Mouse (Mus musculus) stomach, postnatal 0 days (tissue): ENCODE data around the gene Nme2. TPM values are rescaled to one million over a fixed set of nuclear protein-coding genes. Genes with fewer than 3 reads are reported as not detected.

Experiments used
- ATAC-seq: fragments of 200-750 bp; cut with Nextera tagmentation; 2 replicates; pipeline ENCODE4 v1.8.0; 2017; ENCODE audit not compliant: low FRiP score, low TSS enrichment
- DNase-seq: peaks from one replicate; pipeline ENCODE4 v3.0.0-alpha.2; 2016; ENCODE audit warnings: low spot score
- H3K27ac ChIP-seq: fragments of 300-500 bp; sonication (generic); replicated peaks from 2 replicates; pipeline ENCODE4 v1.5.1; 2014; ENCODE audit warnings: mild to moderate bottlenecking, control low read depth
- H3K27me3 ChIP-seq: fragments of 300-500 bp; sonication (generic); 2 replicates; pipeline ENCODE4 v1.6.1; 2014; ENCODE audit warnings: low read length; ENCODE audit not compliant: control insufficient read depth, insufficient read depth
- H3K36me3 ChIP-seq: fragments of 300-500 bp; sonication (generic); 2 replicates; pipeline ENCODE4 v1.6.1; 2014; ENCODE audit warnings: low read length, mixed read lengths; ENCODE audit not compliant: control insufficient read depth, insufficient read depth
- H3K4me1 ChIP-seq: fragments of 300-500 bp; sonication (generic); replicated peaks from 2 replicates; pipeline ENCODE4 v1.6.1; 2014; ENCODE audit warnings: antibody characterized with exemption; ENCODE audit not compliant: control insufficient read depth, insufficient read depth
- H3K4me2 ChIP-seq: fragments of 300-500 bp; sonication (generic); replicated peaks from 2 replicates; pipeline ENCODE4 v1.6.1; 2014; ENCODE audit warnings: low read depth, mild to moderate bottlenecking, control low read depth, moderate library complexity
- H3K4me3 ChIP-seq: fragments of 300-500 bp; sonication (generic); 2 replicates; pipeline ENCODE4 v1.5.1; 2014; ENCODE audit warnings: low read depth, low read length, control low read depth
- H3K9ac ChIP-seq: fragments of 300-500 bp; sonication (generic); 2 replicates; pipeline ENCODE4 v1.6.1; 2014; ENCODE audit warnings: mild to moderate bottlenecking, low read length, control low read depth, mixed read lengths
- H3K9me3 ChIP-seq: fragments of 300-500 bp; sonication (generic); 2 replicates; pipeline ENCODE4 v1.6.1; 2016; ENCODE audit warnings: low read length; ENCODE audit not compliant: control insufficient read depth
- CTCF ChIP-seq: IDR thresholded peaks from 2 replicates; pipeline ENCODE4 v1.5.1; 2016; ENCODE audit warnings: antibody characterized with exemption, low read depth, mild to moderate bottlenecking, moderate library complexity
- EP300 ChIP-seq: optimal IDR thresholded peaks from 2 replicates; pipeline ENCODE3; 2016; ENCODE audit warnings: antibody characterized with exemption
- WGBS: fragments of 180-500 bp; shearing (Covaris S2); extraction: QIAGEN DNeasy Blood & Tissue Kit; methylation state at CpG from one replicate; pipeline ENCODE4 v1.1.7; 2014; 5-methylcytosine and 5-hydroxymethylcytosine counted together
- polyA plus RNA-seq: library from polyadenylated mRNA; unstranded; fragments of >200 nt; fragmentation: Nextera tagmentation; extraction: Ambion mirVana; gene quantifications from 2 replicates; pipeline ENCODE4 v1.2.1, GENCODE M21; 2015

Gene Nme2
- polyA plus RNA-seq, 1 experiment from 2014 or later = 433 TPM

DNA sequence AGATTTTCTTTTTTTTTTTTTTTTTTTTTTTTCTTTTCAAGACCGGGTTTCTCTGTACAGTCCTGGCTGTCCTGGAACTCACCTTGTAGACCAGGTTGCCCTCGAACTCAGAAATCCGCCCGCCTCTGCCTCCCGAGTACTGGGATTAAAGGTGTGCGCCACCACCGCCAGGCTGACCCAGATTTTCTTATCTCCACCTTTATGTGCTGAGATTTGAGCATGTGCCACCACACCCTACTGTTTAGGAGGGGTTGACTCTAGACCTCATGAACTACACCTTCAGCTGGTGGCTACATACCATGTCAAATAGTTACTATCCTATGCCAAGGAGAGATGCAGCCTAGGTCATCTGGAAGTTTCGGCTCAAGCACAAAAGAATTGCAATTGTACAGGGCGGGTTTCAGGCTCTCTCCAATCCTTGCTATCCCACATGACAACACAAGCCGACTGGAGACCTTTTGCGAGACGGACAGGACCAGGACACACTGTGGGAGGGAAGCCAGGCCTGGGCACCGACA, 1.3 kb downstream of the Nme2 start:
- peak overlapping the region; percentile 66 for H3K9ac ChIP-seq
- H3K4me1 ChIP-seq = 0 out of 2 replicates have a peak, but pooled peaks cover 6% of the 10 kb centered on the region
- TF ChIP-seq CTCF (no peak), EP300 (no peak)
- peak; percentile 35 for DNase-seq
- H3K4me3 ChIP-seq = peak overlapping the region; percentile 51
- H3K27me3 ChIP-seq = no peaks in the 10 kb centered on the region
- ATAC-seq = peak; percentile 16
- H3K27ac ChIP-seq = peak overlapping the region; percentile 93
- no peaks in the 10 kb centered on the region for H3K9me3 ChIP-seq
- H3K4me2 ChIP-seq = peak overlapping the region; percentile 82
- no peaks in the 10 kb centered on the region; the same call in 1 of the 2 replicates for H3K36me3 ChIP-seq
- 28% methylated on average over 13 of the region's 13 CpGs for WGBS

- no peak for TF ChIP-seq EP300
- TF ChIP-seq CTCF = no peak
- Histone ChIP-seq H3K4me2 (no peak overlapping the region), H3K27ac (no peak overlapping the region), H3K9me3 (no peaks in the 10 kb centered on the region), H3K4me3 (no peak overlapping the region), H3K9ac (no peak overlapping the region; the same call in 1 of the 2 replicates), H3K4me1 (0 out of 2 replicates have a peak, but pooled peaks cover 6% of the 10 kb centered on the region), H3K27me3 (no peaks in the 10 kb centered on the region), H3K36me3 (no peaks in the 10 kb centered on the region; the same call in 1 of the 2 replicates)
- WGBS = 50% methylated on average over 5 of the region's 5 CpGs
- DNase-seq (no peak), ATAC-seq (no peak)
Measured at GRCm38 (mm10) chr11:93952376-93952775, 3.7 kb downstream of the Nme2 start.

DNA sequence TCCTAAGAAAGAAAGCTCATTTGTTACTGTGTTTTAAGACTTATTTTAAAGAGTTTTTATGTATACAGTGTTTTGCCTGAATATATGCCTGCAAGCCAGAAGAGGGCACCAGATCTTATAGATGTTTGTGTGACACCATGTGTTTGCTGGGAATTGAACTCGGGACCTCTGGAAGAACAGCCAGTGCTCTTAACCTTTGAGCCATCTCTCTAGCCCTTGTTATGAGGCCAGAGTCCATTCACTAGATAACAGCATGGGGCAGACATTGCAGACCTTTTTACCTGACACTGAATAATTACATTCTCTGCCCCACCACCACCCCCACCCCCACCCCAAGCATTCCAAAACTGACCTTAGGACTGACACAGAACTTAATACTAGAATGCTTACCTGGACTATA, 6.0 kb downstream of the Nme2 start:
- no peaks in the 10 kb centered on the region for H3K4me1 ChIP-seq
- 86% methylated on average over 1 of the region's 1 CpGs for WGBS
- TF ChIP-seq CTCF (no peak; the same call in 1 of the 2 replicates), EP300 (no peak)
- H3K4me3 ChIP-seq = no peak overlapping the region
- H3K27me3 ChIP-seq = no peaks in the 10 kb centered on the region
- H3K9me3 ChIP-seq = no peaks in the 10 kb centered on the region
- H3K9ac ChIP-seq = no peak overlapping the region
- no peaks in the 10 kb centered on the region; the same call in 1 of the 2 replicates for H3K36me3 ChIP-seq
- no peak overlapping the region for H3K4me2 ChIP-seq
- DNase-seq (no peak), ATAC-seq (no peak)
- H3K27ac ChIP-seq = no peak overlapping the region

- Histone ChIP-seq H3K4me2 (no peak overlapping the region), H3K9ac (no peak overlapping the region), H3K27ac (no peak overlapping the region), H3K9me3 (no peaks in the 10 kb centered on the region), H3K4me3 (no peak overlapping the region), H3K4me1 (no peaks in the 10 kb centered on the region), H3K36me3 (no peaks in the 10 kb centered on the region; the same call in 1 of the 2 replicates), H3K27me3 (no peaks in the 10 kb centered on the region)
- 85% methylated on average over 9 of the region's 9 CpGs for WGBS
- TF ChIP-seq CTCF (no peak), EP300 (no peak)
- ATAC-seq (0 out of 2 replicates have a peak, but pooled peaks have one; percentile 30), DNase-seq (no peak)
Measured at GRCm38 (mm10) chr11:93948887-93949567, 7.0 kb downstream of the Nme2 start.

- Histone ChIP-seq H3K4me1 (no peaks in the 10 kb centered on the region), H3K9ac (no peak overlapping the region), H3K27ac (no peak overlapping the region), H3K27me3 (no peaks in the 10 kb centered on the region), H3K36me3 (no peaks in the 10 kb centered on the region; the same call in 1 of the 2 replicates), H3K9me3 (no peaks in the 10 kb centered on the region), H3K4me3 (no peak overlapping the region), H3K4me2 (no peak overlapping the region)
- WGBS = 74% methylated on average over 3 of the region's 3 CpGs
- TF ChIP-seq CTCF (no peak), EP300 (no peak)
- ATAC-seq = no peak
- DNase-seq = no peak
Measured at GRCm38 (mm10) chr11:93944986-93945385, 11.1 kb downstream of the Nme2 start.

- no peak overlapping the region for H3K4me2 ChIP-seq
Measured at GRCm38 (mm10) chr11:93940906-93941305, 15.2 kb downstream of the Nme2 start.

More at GRCm38 (mm10) chr11:93940906-93941305, 15.2 kb downstream of the Nme2 start:
- Histone ChIP-seq H3K4me1 (no peaks in the 10 kb centered on the region), H3K9me3 (no peaks in the 10 kb centered on the region), H3K36me3 (peaks cover 5% of the 10 kb centered on the region), H3K27ac (no peak overlapping the region), H3K27me3 (no peaks in the 10 kb centered on the region), H3K4me3 (no peak overlapping the region), H3K9ac (no peak overlapping the region)
- 44% methylated on average over 2 of the region's 2 CpGs for WGBS
- ATAC-seq (no peak), DNase-seq (no peak)
- TF ChIP-seq CTCF (no peak), EP300 (no peak)
